Mouse (Mus musculus) liver, adult 2 months (tissue): ENCODE measurements around the gene Zfp207.

Source experiments
- CTCF ChIP-seq: fragments of 200-500 bp; IDR thresholded peaks from 2 replicates; pipeline ENCODE4 v1.5.1; 2011; ENCODE audit warnings: low read depth, low read length, control low read depth
- POLR2A ChIP-seq: fragments of 200-500 bp; IDR thresholded peaks from 2 replicates; pipeline ENCODE4 v1.6.1; 2011; ENCODE audit warnings: low read length, control low read depth; ENCODE audit not compliant: insufficient read depth; ENCODE audit errors: extremely low read depth

- TF ChIP-seq CTCF (no peak), POLR2A (no peak)
Measured at GRCm38 (mm10) chr11:80342482-80342881, 40.6 kb upstream of the Zfp207 start.
